Mouse (Mus musculus) cerebellum, adult 8-10 months (tissue): ENCODE data around the gene Cast.

ENCODE experiments used
- DNase-seq: peaks from one replicate; pipeline ENCODE4 v3.0.0; 2022

Cast gene

GRCm38 (mm10) chr13:74695497-74696193, 113.0 kb downstream of the Cast start:
- no peak for DNase-seq
